Mouse (Mus musculus): ENCODE data around the gene Gtf2h3.
"Not testable (repeated sequence)": the region's sequence is repeated elsewhere in the genome, so short reads cannot be mapped to it uniquely, and the experiment has no call there.

Gtf2h3 gene

GRCm38 (mm10) chr5:124578633-124579317, at the start of gene Gtf2h3, which contains the start of gene Eif2b1:
Gene Gtf2h3 (plus strand): TSS chr5:124579140.
Gene Eif2b1 (minus strand): TSS chr5:124579131.
- peak; percentile 93 for DNase-seq

GRCm38 (mm10) chr5:124529191-124529651, 49.7 kb upstream of the Gtf2h3 start:
- DNase-seq, result no peak

GRCm38 (mm10) chr5:124529697-124530096, 49.2 kb upstream of the Gtf2h3 start:
- DNase-seq, result no peak

GRCm38 (mm10) chr5:124530655-124531582, 48.0 kb upstream of the Gtf2h3 start, which contains the start of gene Rilpl1:
Gene Rilpl1 (minus strand): TSS chr5:124531391.
- DNase-seq, result peak; percentile 81

- DNase-seq, result no peak
Measured at GRCm38 (mm10) chr5:124531583-124531930, 47.4 kb upstream of the Gtf2h3 start.

- no peak for DNase-seq
Measured at GRCm38 (mm10) chr5:124532451-124532850, 46.5 kb upstream of the Gtf2h3 start.

GRCm38 (mm10) chr5:124535016-124535415, 43.9 kb upstream of the Gtf2h3 start:
- no peak for DNase-seq

- no peak for DNase-seq
Measured at GRCm38 (mm10) chr5:124536776-124537175, 42.2 kb upstream of the Gtf2h3 start.

GRCm38 (mm10) chr5:124538813-124539792, 39.8 kb upstream of the Gtf2h3 start:
- peak; percentile 82 for DNase-seq

- DNase-seq, result no peak
Measured at GRCm38 (mm10) chr5:124539905-124540304, 39.0 kb upstream of the Gtf2h3 start.

- DNase-seq, result peak; percentile 97
Measured at GRCm38 (mm10) chr5:124540383-124540786, 38.6 kb upstream of the Gtf2h3 start, which contains the start of gene Tmed2. Gene Tmed2 (plus strand): TSS chr5:124540695.

- no peak for DNase-seq
Measured at GRCm38 (mm10) chr5:124540905-124541601, 37.9 kb upstream of the Gtf2h3 start.

- no peak for DNase-seq
Measured at GRCm38 (mm10) chr5:124541602-124541973, 37.4 kb upstream of the Gtf2h3 start.

- not testable (repeated sequence) for DNase-seq
Measured at GRCm38 (mm10) chr5:124550737-124551136, 28.2 kb upstream of the Gtf2h3 start.

GRCm38 (mm10) chr5:124551349-124552093, 27.4 kb upstream of the Gtf2h3 start:
- DNase-seq, result not testable (repeated sequence)

- DNase-seq, result no peak
Measured at GRCm38 (mm10) chr5:124552094-124552472, 26.9 kb upstream of the Gtf2h3 start.

GRCm38 (mm10) chr5:124552558-124553307, 26.2 kb upstream of the Gtf2h3 start, which contains the start of gene Ddx55:
Gene Ddx55 (plus strand): TSS chr5:124552864.
- DNase-seq, result peak; percentile 85

- no peak for DNase-seq
Measured at GRCm38 (mm10) chr5:124553607-124554006, 25.3 kb upstream of the Gtf2h3 start.

GRCm38 (mm10) chr5:124555145-124555544, 23.8 kb upstream of the Gtf2h3 start:
- DNase-seq, result no peak

- DNase-seq, result peak; percentile 91
Measured at GRCm38 (mm10) chr5:124571068-124571467, 7.9 kb upstream of the Gtf2h3 start.

All from layer of hippocampus, adult 9-11 months (tissue).